Mouse (Mus musculus): Measurements from ENCODE around the gene Dck.

Dck gene

DNA sequence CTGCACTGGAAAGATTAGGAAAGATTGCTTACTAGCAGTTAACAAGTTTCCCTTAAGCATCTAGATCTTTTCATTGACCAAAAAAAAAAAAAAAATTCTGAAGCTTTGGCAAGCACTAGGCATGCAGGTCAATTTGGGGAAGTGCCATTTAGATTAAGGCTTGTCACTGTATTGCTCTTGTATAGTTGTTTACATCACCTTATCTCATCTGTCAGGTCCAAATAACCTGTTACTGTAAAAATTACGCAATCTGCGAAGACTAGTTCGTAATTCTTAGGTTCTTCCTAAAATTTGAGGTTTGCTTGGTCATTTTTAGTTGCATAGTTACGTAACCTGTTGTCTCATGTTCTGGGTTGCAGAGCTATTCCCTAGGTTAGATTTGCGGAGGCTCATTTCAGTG lies 2.1 kb downstream of the Dck start:
- no peak for TF ChIP-seq GATA4 (IDR thresholded peaks at IDR 0.05; ENCODE audit: insufficient replicate concordance, low read length)

DNA sequence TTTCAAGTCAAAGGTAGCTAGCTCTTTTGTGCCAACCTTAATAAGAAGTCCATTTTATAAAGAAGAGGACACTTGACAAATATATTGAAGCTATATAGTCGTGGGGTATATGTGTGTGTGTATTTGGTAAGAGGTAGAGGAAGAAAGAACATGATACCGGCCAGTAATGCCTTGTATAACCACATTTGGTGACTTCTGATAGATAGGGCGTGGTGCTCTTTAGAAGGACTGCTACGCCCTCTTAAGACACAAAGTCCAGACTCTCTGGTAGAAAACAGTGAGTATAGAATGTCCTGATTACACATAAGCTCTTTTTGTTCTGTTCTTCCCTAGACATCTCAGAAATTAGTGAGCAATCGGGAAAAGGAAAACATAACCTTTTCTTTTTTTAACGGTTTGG lies 3.4 kb downstream of the Dck start:
- no peak for TF ChIP-seq GATA4 (IDR thresholded peaks at IDR 0.05; ENCODE audit: insufficient replicate concordance, low read length)

DNA sequence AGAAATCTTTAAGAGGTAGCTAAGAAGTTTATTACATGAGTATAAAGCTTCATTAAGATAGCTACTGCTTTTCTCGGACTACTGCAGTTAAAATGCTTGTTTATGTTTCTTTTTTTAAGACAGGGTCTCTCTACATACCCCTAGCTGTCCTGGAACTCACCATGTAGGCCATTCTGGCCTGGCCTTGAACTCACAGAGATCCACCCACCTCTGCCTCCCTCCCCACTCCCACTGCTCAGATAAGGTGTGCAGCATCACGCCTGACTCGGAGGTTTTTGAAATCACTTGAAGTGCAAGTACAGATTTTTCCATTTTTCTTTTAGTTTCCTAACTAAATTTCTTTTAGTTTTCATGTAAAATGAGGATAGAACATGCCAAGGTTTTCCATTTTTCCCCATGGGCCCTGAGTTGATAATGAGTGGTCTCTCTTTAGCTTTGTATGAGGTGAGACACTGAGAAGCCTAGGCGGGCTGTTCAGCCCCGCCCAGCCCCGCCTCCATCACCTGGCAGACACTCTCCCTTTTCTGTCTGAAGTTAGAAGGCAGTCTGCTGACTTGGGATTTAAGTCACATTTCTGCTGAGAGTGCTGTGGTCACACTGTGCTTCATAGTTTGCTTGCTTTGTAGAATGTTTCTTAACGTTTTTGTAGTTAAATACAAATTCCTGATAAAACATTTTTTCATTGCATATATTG lies 17.4 kb downstream of the Dck start:
- TF ChIP-seq GATA4 (IDR thresholded peaks at IDR 0.05; ENCODE audit: insufficient replicate concordance, low read length) = no peak

DNA sequence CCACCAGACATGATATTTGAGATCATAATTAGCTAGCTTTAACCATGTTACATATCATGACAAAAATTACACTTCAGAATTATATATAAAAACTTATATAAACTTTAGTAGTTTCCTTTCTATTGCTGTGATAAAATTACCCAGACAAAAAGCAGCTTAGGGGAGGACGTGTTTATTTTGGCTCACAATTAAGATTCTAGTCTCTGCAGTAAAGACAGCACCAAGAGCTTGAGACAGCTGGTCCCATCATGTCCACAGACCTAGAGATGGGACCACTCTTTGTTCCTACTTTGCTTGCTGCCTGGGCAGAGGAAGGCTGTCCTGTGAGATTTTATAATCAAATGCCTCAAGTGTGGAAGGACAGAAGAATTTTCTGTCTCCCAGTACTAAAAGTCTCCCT lies 20.3 kb downstream of the Dck start:
- no peak for TF ChIP-seq GATA4 (IDR thresholded peaks at IDR 0.05; ENCODE audit: insufficient replicate concordance, low read length)

DNA sequence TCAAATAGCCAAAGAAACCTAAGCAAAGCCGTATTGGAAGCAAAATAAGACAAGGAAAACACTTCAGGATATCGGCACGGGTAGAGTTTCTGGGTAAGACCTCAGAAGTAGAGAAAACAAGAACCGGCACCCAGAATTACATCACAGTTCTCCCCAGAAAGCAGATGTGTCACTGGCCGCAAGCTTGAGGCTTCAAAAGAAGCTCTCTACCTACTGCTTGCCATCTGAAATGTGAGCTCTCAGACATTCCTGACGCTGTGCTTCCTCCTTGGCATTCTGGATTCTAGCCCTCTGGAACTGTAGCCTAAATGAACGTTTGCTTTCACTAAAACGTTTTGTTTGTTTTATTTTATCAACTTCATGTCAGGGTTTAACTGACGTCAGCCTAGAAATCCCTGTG lies 25.9 kb downstream of the Dck start:
- TF ChIP-seq GATA4 (IDR thresholded peaks at IDR 0.05; ENCODE audit: insufficient replicate concordance, low read length) = no peak

DNA sequence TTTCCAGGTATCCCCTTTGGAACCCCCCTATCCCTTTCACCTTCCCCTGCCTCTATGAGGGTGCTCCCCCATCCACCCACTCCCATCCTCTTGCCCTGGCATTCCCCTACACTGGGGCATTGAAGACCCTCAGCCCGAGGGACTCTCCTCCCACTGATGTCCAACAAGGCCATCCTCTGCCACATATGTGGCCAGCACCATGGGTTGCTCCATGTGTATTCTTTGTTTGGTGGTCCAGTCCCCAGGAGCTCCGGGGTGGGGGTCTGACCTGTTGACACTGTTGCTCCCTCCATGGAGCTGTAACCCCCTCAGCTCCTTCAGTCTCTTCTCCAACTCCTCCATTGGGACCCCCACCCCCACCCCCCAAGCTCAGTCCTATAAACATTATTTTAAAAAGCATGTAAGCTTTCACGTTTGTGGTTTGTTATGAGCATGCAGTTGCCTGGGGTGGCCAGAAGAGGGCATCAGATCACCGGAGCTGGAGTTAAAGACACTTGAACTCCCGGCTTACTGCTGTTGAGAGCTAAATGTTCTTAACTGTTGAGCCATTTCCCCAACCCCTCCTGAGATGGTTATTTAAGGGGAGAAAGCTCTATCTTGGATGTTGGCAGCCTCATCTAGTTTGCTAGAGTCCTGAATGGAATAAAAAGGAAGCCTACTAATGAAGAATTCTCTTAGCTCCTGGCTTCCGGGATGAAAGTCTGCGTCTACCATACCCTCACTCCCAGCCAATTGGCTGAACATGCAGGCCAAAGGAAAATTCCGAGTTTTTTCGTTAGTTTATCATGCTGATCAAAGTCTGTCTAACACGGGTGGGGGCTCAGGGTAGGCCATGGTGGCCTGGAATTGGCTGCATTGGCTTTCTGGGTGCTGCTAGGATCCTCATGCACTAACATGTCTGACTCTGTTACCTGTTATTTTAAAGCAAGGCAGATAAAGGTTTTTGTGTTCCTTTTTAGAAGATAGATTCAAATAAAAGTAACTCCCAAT lies 26.8 kb downstream of the Dck start:
- TF ChIP-seq GATA4 (IDR thresholded peaks at IDR 0.05; ENCODE audit: insufficient replicate concordance, low read length) = no peak

DNA sequence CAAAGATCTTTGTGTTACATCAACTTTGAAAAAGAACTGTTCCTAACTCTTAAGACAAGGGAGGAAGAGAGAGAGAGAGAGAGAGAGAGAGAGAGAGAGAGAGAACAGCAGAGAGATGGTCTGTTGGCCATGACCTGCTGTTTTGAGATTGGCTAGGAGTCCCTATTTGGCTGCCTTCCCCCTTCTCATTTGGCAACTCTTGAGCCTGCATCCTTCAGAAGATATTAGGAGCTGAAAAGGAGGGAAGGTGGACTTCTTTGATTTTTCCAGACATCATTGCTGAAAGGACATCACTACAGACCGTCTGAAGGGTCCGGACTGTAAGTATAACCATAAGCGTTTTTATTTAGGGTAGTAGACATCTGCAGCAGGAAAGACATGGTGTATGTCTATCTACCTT lies 28.9 kb downstream of the Dck start:
- TF ChIP-seq GATA4 (IDR thresholded peaks at IDR 0.05; ENCODE audit: insufficient replicate concordance, low read length) = no peak

DNA sequence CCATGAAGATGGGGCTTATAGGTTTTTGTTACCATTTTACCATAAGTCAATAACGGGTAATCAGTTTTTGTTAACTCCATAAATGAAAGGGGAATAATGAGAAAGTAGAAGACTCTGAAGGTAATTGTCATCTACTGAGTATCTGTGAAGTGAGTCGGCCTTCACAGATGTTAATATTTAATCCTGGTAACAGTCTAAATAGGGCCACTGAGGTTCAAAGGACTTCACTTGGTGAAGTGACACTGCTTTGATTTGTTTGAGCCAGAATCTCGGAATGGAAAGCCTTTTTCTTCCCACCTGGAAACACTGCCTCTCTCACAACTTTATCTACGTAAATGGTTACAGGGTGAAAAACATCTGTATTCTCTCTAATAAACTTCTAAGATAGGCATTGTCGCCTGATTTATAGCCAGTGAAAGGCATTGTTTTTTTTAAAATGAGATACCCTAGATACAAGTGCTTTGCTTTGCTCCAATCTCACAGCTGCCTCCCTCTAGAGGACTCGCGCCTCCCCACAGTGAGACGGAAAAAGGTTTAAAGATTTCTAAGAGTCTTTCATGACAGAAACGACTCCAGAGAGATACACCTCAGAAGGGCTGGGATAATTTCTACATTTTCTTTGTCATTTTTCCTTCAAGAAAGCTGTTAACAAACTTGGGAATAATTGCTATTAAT lies 31.3 kb downstream of the Dck start:
- TF ChIP-seq GATA4 (IDR thresholded peaks at IDR 0.05; ENCODE audit: insufficient replicate concordance, low read length) = no peak

DNA sequence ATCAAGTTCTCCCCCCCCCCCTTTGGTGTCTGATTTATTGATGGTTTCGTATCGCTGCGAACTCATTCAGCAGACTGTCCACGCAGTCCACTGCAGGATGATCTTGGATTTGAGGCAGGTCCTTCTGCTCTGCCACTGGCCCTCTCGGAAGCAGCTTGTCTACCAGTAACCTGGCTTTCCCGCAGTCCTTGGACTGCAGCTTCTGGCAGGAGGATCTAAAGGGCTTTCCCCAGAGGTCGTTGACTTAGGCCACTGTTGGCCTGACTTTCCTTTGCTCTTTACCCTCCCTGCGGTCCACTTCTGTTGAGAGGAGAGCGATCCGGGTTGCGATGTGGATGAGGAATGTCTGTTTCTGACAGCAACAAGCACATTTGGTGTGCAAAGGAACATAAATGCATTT lies 31.8 kb downstream of the Dck start:
- TF ChIP-seq GATA4 (IDR thresholded peaks at IDR 0.05; ENCODE audit: insufficient replicate concordance, low read length) = no peak

DNA sequence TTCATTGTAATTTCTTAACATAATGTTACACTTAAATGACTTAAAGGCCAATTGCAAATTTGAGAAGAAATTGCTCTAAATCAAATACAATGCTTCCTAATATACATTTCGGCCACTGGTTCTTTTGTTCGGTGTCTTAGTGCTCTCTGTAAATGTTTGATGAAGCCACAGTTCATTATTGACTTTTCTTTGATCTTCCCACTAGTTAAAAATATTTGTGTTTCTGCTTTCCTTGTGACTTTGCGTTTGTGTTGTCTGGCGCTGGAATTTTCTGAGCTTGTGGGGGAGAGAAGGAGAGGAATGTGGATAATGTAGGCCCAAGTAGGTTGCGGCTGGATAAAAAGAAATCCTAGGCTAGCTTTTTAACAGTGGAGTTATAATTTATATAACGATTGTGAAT lies 32.3 kb downstream of the Dck start:
- no peak for TF ChIP-seq GATA4 (IDR thresholded peaks at IDR 0.05; ENCODE audit: insufficient replicate concordance, low read length)

DNA sequence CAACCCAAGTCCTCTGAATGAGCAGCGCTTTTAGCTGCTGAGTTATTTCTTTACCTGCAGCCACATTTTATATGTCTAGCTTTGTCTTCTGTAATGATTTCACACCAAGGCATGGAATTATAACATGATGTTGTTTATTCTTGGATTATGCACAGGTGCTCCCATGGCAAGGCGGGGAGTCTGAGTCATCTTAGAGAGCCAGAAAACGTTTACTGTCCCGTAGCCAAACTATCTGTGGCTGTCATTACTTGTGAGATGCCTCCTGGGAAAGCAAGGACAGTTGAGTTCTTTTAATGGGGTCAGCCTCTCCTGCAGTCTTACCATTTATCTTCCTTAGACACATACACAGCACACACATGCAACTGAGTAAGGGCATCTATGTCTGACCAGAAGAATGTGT lies 40.8 kb downstream of the Dck start:
- TF ChIP-seq GATA4 (IDR thresholded peaks at IDR 0.05; ENCODE audit: insufficient replicate concordance, low read length) = no peak

DNA sequence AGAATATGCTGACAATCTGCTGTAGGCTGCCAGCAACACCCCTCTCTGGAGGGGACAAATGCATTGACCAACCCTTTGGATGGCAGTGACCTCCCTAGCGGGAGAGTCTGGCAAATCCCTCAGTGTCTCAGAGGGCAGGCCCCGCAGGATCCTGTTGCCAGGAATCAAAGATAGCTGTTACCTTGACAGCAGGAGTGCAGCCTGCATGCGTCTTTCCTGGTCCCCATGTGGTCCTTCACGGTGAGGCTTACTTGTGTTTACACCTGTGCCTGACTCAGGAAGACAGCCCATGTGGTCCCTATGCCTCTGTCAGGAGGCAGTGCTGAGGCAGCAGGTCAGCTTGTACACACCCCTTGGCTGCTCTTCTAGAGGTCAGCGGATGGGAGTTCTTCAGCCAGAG lies 41.5 kb downstream of the Dck start:
- no peak for TF ChIP-seq GATA4 (IDR thresholded peaks at IDR 0.05; ENCODE audit: insufficient replicate concordance, low read length)

DNA sequence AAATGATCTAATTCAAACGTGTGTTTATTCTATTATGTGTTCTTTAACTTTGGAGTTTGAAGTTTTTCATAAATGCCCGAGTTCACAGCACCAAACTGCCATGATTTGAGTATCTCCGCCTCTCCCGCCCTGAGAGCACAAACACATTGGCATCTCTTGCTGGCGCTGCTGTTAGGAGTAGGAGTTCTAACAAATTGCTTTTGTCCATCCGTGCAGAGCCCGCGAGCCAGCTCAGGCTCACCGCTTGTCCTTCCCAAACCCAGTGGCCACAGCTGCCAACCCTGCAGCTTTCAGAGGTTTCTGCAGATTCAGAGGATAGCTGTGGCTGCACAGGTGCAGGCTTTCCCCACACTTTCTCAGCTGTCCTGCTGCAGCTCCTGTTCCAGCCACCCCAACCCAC lies 42.5 kb downstream of the Dck start:
- no peak for TF ChIP-seq GATA4 (IDR thresholded peaks at IDR 0.05; ENCODE audit: insufficient replicate concordance, low read length)

DNA sequence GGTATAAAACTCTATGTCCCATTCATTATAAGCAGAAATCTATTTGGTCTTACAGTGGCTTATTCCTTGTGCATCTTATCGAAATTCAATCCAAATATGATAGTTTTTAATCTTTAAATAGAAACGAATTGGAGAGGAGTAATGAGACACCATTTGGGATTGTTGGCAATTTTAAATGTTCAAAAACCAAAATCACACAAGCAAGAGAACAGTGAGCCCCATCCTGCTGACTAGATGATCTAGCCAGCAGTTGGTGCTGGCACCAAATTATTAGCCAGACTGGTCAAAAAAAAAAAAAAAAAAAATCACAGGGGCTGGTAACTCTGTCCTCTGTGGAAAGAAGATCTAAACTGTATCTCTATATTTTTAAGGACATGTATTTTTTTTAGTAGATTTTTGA lies 48.4 kb downstream of the Dck start:
- no peak for TF ChIP-seq GATA4 (IDR thresholded peaks at IDR 0.05; ENCODE audit: insufficient replicate concordance, low read length)

DNA sequence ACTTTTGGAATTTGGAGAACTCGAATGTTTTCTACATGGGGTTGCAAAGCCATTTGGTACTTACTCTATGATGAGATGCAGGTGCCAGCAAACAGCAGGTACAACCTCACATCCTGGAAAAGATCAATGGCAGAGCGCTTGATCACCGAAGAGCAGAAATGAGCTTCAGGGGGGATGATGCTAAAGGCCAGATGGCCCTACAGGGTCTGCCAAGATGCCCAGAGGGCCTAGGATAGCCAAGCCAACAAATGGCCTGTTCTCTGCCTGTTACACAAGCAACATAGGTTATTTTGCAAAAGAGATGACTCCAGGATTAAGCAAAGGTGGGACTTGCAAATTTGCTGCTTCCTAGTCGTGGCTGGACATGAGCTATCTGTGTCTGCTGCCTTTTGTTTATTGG lies 49.8 kb downstream of the Dck start:
- no peak for TF ChIP-seq GATA4 (IDR thresholded peaks at IDR 0.05; ENCODE audit: insufficient replicate concordance, low read length)

DNA sequence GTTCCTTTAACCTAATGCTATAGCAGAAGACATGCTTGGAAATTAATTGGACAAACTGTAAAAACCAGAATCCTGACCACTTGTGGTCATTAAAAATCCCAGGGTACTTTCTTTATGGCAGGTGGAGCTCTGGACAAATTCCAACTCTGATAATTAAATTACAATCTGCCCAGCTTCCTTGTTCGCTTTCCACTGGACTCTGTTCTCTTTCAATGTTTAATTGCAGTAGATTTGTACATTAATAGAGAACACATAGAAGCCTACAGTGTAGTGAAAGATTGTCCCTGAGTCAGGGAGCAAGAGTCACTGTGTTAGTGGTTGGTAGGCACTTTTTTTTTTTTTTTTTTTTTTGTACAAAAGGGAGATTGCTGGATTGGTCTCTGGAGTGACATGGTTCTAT lies 56.7 kb downstream of the Dck start:
- no peak for TF ChIP-seq GATA4 (IDR thresholded peaks at IDR 0.05; ENCODE audit: insufficient replicate concordance, low read length)

Measured in liver, adult (tissue).